Mouse (Mus musculus) retina, postnatal 7 days (tissue): ENCODE results near the gene Sars2.
"Not testable (repeated sequence)": the region's sequence is repeated elsewhere in the genome, so short reads cannot be mapped to it uniquely, and the experiment has no call there.

Experiments
- DNase-seq: peaks from one replicate; pipeline ENCODE4 v3.0.0-alpha.2; 2012; ENCODE audit warnings: low read depth, low spot score

The Sars2 gene

GRCm38 (mm10) chr7:28741709-28742438, at the start of gene Sars2, which contains the start of gene Mrps12:
Gene Sars2, plus strand, starts transcription at chr7:28741992.
Gene Mrps12, minus strand, starts transcription at chr7:28741820.
- peak; percentile 97 for DNase-seq

GRCm38 (mm10) chr7:28692545-28693320, 49.1 kb upstream of the Sars2 start, which contains the start of gene Fbxo27:
Gene Fbxo27, plus strand, starts transcription at chr7:28692849.
- peak; percentile 59 for DNase-seq

GRCm38 (mm10) chr7:28693321-28693966, 48.3 kb upstream of the Sars2 start:
- DNase-seq: peak; percentile 98

GRCm38 (mm10) chr7:28694423-28694822, 47.4 kb upstream of the Sars2 start:
- no peak for DNase-seq

GRCm38 (mm10) chr7:28694966-28695511, 46.8 kb upstream of the Sars2 start:
- DNase-seq: no peak

- no peak for DNase-seq
These were observed 44.5 kb upstream of the Sars2 start for GRCm38 (mm10) chr7:28697277-28697676.

GRCm38 (mm10) chr7:28700269-28700668, 41.5 kb upstream of the Sars2 start:
- DNase-seq: no peak

- not testable (repeated sequence) for DNase-seq
These were observed 40.5 kb upstream of the Sars2 start for GRCm38 (mm10) chr7:28701306-28701705.

GRCm38 (mm10) chr7:28702601-28703143, 39.1 kb upstream of the Sars2 start:
- no peak for DNase-seq

- no peak for DNase-seq
These were observed 32.3 kb upstream of the Sars2 start for GRCm38 (mm10) chr7:28709454-28709853.

- no peak for DNase-seq
These were observed 30.8 kb upstream of the Sars2 start for GRCm38 (mm10) chr7:28710962-28711361.

GRCm38 (mm10) chr7:28714667-28715066, 27.1 kb upstream of the Sars2 start:
- DNase-seq: no peak

- no peak for DNase-seq
These were observed 26.2 kb upstream of the Sars2 start for GRCm38 (mm10) chr7:28715598-28715997.

GRCm38 (mm10) chr7:28716590-28717281, 25.1 kb upstream of the Sars2 start, which contains the start of gene Fbxo17:
Gene Fbxo17, plus strand, starts transcription at chr7:28716804.
- DNase-seq: no peak

- no peak for DNase-seq
These were observed 24.1 kb upstream of the Sars2 start for GRCm38 (mm10) chr7:28717726-28718125.

- DNase-seq: no peak
These were observed 22.6 kb upstream of the Sars2 start for GRCm38 (mm10) chr7:28719159-28719558.

GRCm38 (mm10) chr7:28719650-28720049, 22.1 kb upstream of the Sars2 start:
- no peak for DNase-seq

GRCm38 (mm10) chr7:28720753-28721537, 20.8 kb upstream of the Sars2 start:
- no peak for DNase-seq

- DNase-seq: no peak
These were observed 19.7 kb upstream of the Sars2 start for GRCm38 (mm10) chr7:28722079-28722478.

GRCm38 (mm10) chr7:28724613-28725012, 17.2 kb upstream of the Sars2 start:
- DNase-seq: no peak
